Mouse (Mus musculus) heart, embryonic 11.5 days (tissue): ENCODE measurements around the gene 6430550D23Rik. TPM values are rescaled to one million over a fixed set of nuclear protein-coding genes. Genes with fewer than 3 reads are reported as not detected.

Experiments
- ATAC-seq: fragments of 200-750 bp; cut with Nextera tagmentation; replicated peaks from 2 replicates; pipeline ENCODE4 v1.8.0; 2017; ENCODE audit warnings: moderate library complexity; ENCODE audit not compliant: insufficient number of reproducible peaks, low FRiP score, low TSS enrichment
- H3K27ac ChIP-seq: fragments of 300-500 bp; sonication (generic); 2 replicates; pipeline ENCODE4 v1.5.1; 2014; ENCODE audit warnings: mild to moderate bottlenecking, low read depth, low read length
- H3K27me3 ChIP-seq: fragments of 300-500 bp; sonication (generic); 2 replicates; pipeline ENCODE4 v1.6.1; 2014; ENCODE audit warnings: mild to moderate bottlenecking, low read length, mixed read lengths; ENCODE audit not compliant: control insufficient read depth, insufficient read depth
- H3K36me3 ChIP-seq: fragments of 300-500 bp; sonication (generic); 2 replicates; pipeline ENCODE4 v1.6.1; 2014; ENCODE audit warnings: mild to moderate bottlenecking, low read length, moderate library complexity, mixed read lengths; ENCODE audit not compliant: control insufficient read depth, insufficient read depth
- H3K4me1 ChIP-seq: fragments of 300-500 bp; sonication (generic); 2 replicates; pipeline ENCODE4 v1.6.1; 2014; ENCODE audit warnings: low read length; ENCODE audit not compliant: control insufficient read depth, insufficient read depth
- H3K4me2 ChIP-seq: fragments of 300-500 bp; sonication (generic); 2 replicates; pipeline ENCODE4 v1.6.1; 2014; ENCODE audit warnings: mild to moderate bottlenecking, moderate library complexity
- H3K4me3 ChIP-seq: fragments of 300-500 bp; sonication (generic); 2 replicates; pipeline ENCODE4 v1.5.1; 2014; ENCODE audit warnings: low read depth, low read length
- H3K9ac ChIP-seq: fragments of 300-500 bp; sonication (generic); 2 replicates; pipeline ENCODE4 v1.6.1; 2014; ENCODE audit warnings: mild to moderate bottlenecking, low read depth, low read length, moderate library complexity
- H3K9me3 ChIP-seq: fragments of 300-500 bp; sonication (generic); replicated peaks from 2 replicates; pipeline ENCODE4 v1.6.1; 2016; ENCODE audit warnings: low read length; ENCODE audit not compliant: control insufficient read depth
- WGBS: fragments of 180-500 bp; shearing (Covaris S2); extraction: QIAGEN DNeasy Blood & Tissue Kit; methylation state at CpG from one replicate; pipeline ENCODE4 v1.1.7; 2014; ENCODE audit not compliant: insufficient replicate concordance; 5-methylcytosine and 5-hydroxymethylcytosine counted together
- polyA plus RNA-seq: library from polyadenylated mRNA; unstranded; fragments of >200 nt; fragmentation: Nextera tagmentation; extraction: Ambion mirVana; gene quantifications from 2 replicates; pipeline ENCODE4 v1.2.1, GENCODE M21; 2014

The 6430550D23Rik gene
- polyA plus RNA-seq, 1 experiment from 2014 or later, result 0.80 TPM

- H3K4me3 ChIP-seq, result no peak overlapping the region
- peaks cover 52% of the 10 kb centered on the region for H3K36me3 ChIP-seq
- no peaks in the 10 kb centered on the region for H3K4me1 ChIP-seq
- no peak overlapping the region for H3K27ac ChIP-seq
- ATAC-seq, result no peak
- H3K9ac ChIP-seq, result no peak overlapping the region
- H3K9me3 ChIP-seq, result no peaks in the 10 kb centered on the region
- WGBS, result 70% methylated on average over 6 of the region's 6 CpGs
- H3K4me2 ChIP-seq, result no peak overlapping the region
- H3K27me3 ChIP-seq, result no peaks in the 10 kb centered on the region
Measured at GRCm38 (mm10) chr2:155973348-155973747, 34.4 kb downstream of the 6430550D23Rik start.

GRCm38 (mm10) chr2:155962991-155963390 lies 44.8 kb downstream of the 6430550D23Rik start:
- Histone ChIP-seq H3K4me2 (no peak overlapping the region), H3K27me3 (no peaks in the 10 kb centered on the region), H3K9me3 (no peaks in the 10 kb centered on the region), H3K4me1 (no peaks in the 10 kb centered on the region), H3K4me3 (no peak overlapping the region), H3K36me3 (peaks cover 25% of the 10 kb centered on the region), H3K27ac (no peak overlapping the region), H3K9ac (no peak overlapping the region)
- no peak for ATAC-seq
- 44% methylated on average over 1 of the region's 1 CpGs for WGBS

GRCm38 (mm10) chr2:155961862-155962261 lies 45.9 kb downstream of the 6430550D23Rik start:
- Histone ChIP-seq H3K4me3 (no peak overlapping the region), H3K4me1 (no peaks in the 10 kb centered on the region), H3K27ac (no peak overlapping the region), H3K9me3 (no peaks in the 10 kb centered on the region), H3K4me2 (no peak overlapping the region), H3K36me3 (peaks cover 16% of the 10 kb centered on the region; the same call in 1 of the 2 replicates), H3K9ac (no peak overlapping the region), H3K27me3 (no peaks in the 10 kb centered on the region)
- ATAC-seq, result no peak
- 83% methylated on average over 10 of the region's 10 CpGs for WGBS

DNA sequence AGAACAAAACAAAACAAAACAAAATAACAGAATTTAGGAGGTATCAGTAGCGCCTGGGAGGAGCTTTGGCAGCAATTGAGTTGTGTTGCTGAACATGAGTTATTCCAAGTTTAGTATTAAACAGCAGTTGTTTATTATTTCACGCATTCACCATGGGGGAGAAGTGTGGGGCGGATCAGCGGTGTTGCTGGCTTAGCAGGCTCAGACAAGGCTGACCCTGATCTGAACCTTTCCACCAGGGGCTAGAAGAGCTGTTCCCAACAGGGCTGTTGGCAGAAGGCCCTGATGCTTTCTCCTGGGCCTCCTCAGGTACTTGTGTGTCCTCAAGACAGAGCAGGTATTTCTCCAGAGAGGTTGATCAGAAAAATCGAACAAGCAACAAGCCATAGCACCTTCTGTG lies 47.8 kb downstream of the 6430550D23Rik start:
- no peak overlapping the region for H3K4me2 ChIP-seq
- ATAC-seq, result no peak
- no peak overlapping the region for H3K4me3 ChIP-seq
- H3K9ac ChIP-seq, result no peak overlapping the region
- no peaks in the 10 kb centered on the region for H3K9me3 ChIP-seq
- H3K36me3 ChIP-seq, result peaks cover 12% of the 10 kb centered on the region; the same call in 1 of the 2 replicates
- no peaks in the 10 kb centered on the region for H3K4me1 ChIP-seq
- 87% methylated on average over 5 of the region's 5 CpGs for WGBS
- no peaks in the 10 kb centered on the region for H3K27me3 ChIP-seq
- H3K27ac ChIP-seq, result no peak overlapping the region

GRCm38 (mm10) chr2:155956134-155957059 lies 51.4 kb downstream of the 6430550D23Rik start, which contains the start of gene Cep250:
Gene Cep250 (plus strand): TSS chr2:155956458.
- H3K9me3 ChIP-seq, result no peaks in the 10 kb centered on the region
- peak within 1 kb of the TSS; percentile 99 for H3K9ac ChIP-seq
- H3K36me3 ChIP-seq, result no peaks in the 10 kb centered on the region
- H3K4me3 ChIP-seq, result peak within 1 kb of the TSS; percentile 93
- peak within 1 kb of the TSS; percentile 86 for H3K27ac ChIP-seq
- under 1% methylated on average over 58 of the region's 59 CpGs for WGBS
- peak; percentile 97 for ATAC-seq
- 0 out of 2 replicates have a peak, but pooled peaks cover 3% of the 10 kb centered on the region for H3K27me3 ChIP-seq
- H3K4me1 ChIP-seq, result no peaks in the 10 kb centered on the region
- peak within 1 kb of the TSS; percentile 76 for H3K4me2 ChIP-seq

DNA sequence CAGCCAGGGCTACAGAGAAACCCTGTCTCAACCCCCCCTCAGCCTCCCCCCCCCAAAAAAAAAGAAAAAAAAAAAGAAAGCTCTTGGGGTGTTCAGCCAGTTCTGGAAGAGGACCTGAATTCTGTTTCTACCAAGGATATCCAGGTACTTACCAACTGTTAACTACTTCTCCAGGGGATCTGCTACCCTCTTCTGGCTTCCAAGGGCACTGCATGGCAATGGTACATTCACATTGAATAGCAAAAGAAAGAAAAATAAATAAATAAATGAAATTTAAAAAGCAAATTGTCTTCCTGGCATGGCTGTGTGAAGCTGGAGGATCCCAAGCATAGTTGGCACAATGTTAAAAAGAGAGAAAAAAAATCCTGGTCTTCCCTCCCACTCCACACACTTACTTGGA lies 55.8 kb downstream of the 6430550D23Rik start:
- no peak for ATAC-seq
- H3K4me2 ChIP-seq, result no peak overlapping the region
- H3K4me1 ChIP-seq, result no peaks in the 10 kb centered on the region
- no peaks in the 10 kb centered on the region for H3K9me3 ChIP-seq
- H3K27ac ChIP-seq, result no peak overlapping the region
- H3K27me3 ChIP-seq, result peaks cover 11% of the 10 kb centered on the region
- no peak overlapping the region for H3K9ac ChIP-seq
- H3K4me3 ChIP-seq, result no peak overlapping the region
- H3K36me3 ChIP-seq, result no peaks in the 10 kb centered on the region

DNA sequence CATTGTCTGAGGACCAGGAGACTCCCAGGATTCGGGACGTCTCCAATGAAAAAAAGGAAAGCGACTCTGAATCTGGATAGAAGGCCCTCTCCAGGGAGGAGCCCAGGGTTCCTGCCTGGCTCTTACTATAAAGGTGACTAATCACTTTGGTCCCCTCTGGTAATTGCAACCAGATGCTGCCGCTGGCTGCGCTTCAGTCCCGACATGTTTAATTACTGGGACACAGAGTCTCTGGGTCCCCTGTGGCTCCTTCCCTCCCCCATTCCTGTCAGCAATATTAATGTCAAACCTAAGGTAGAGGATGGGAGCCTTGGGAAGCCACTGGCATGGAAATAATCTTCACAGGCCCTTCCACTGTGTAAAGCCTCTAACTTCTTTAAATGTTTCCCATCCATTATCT lies 58.4 kb downstream of the 6430550D23Rik start:
- no peak overlapping the region for H3K27ac ChIP-seq
- H3K4me3 ChIP-seq, result no peak overlapping the region
- no peak overlapping the region for H3K4me2 ChIP-seq
- ATAC-seq, result no peak
- H3K9ac ChIP-seq, result no peak overlapping the region
- H3K27me3 ChIP-seq, result peaks cover 14% of the 10 kb centered on the region
- H3K36me3 ChIP-seq, result no peaks in the 10 kb centered on the region
- H3K9me3 ChIP-seq, result no peaks in the 10 kb centered on the region
- 34% methylated on average over 6 of the region's 6 CpGs for WGBS
- H3K4me1 ChIP-seq, result no peaks in the 10 kb centered on the region

GRCm38 (mm10) chr2:155947390-155948002 lies 60.3 kb downstream of the 6430550D23Rik start:
- no peaks in the 10 kb centered on the region for H3K9me3 ChIP-seq
- 60% methylated on average over 5 of the region's 5 CpGs for WGBS
- no peak for ATAC-seq
- H3K27ac ChIP-seq, result no peak overlapping the region
- no peaks in the 10 kb centered on the region for H3K36me3 ChIP-seq
- no peak overlapping the region for H3K9ac ChIP-seq
- no peak overlapping the region for H3K4me2 ChIP-seq
- H3K4me1 ChIP-seq, result 0 out of 2 replicates have a peak, but pooled peaks cover 5% of the 10 kb centered on the region
- no peak overlapping the region for H3K4me3 ChIP-seq
- peaks cover 15% of the 10 kb centered on the region for H3K27me3 ChIP-seq
